Mouse (Mus musculus): Measurements from ENCODE around the gene Kif1c.
"Not testable (repeated sequence)": the region's sequence is repeated elsewhere in the genome, so short reads cannot be mapped to it uniquely, and the experiment has no call there.

Kif1c gene

GRCm38 (mm10) chr11:70742581-70743459 lies 42.5 kb downstream of the Kif1c start:
- DNase-seq (ENCODE audit: low spot score): no peak

GRCm38 (mm10) chr11:70745636-70746035 lies 45.3 kb downstream of the Kif1c start:
- peak; percentile 67 for DNase-seq (ENCODE audit: low spot score)

- DNase-seq (ENCODE audit: low spot score): no peak
Measured at GRCm38 (mm10) chr11:70747876-70748545, 47.7 kb downstream of the Kif1c start.

- no peak for DNase-seq (ENCODE audit: low spot score)
Measured at GRCm38 (mm10) chr11:70752337-70753017, 52.1 kb downstream of the Kif1c start.

GRCm38 (mm10) chr11:70753146-70753545 lies 52.8 kb downstream of the Kif1c start:
- no peak for DNase-seq (ENCODE audit: low spot score)

GRCm38 (mm10) chr11:70754476-70754875 lies 54.1 kb downstream of the Kif1c start:
- no peak for DNase-seq (ENCODE audit: low spot score)

- no peak for DNase-seq (ENCODE audit: low spot score)
Measured at GRCm38 (mm10) chr11:70754958-70755357, 54.6 kb downstream of the Kif1c start.

GRCm38 (mm10) chr11:70755645-70756044 lies 55.3 kb downstream of the Kif1c start:
- DNase-seq (ENCODE audit: low spot score): peak; percentile 58

GRCm38 (mm10) chr11:70760446-70760845 lies 60.1 kb downstream of the Kif1c start:
- DNase-seq (ENCODE audit: low spot score): not testable (repeated sequence)

- DNase-seq (ENCODE audit: low spot score): no peak
Measured at GRCm38 (mm10) chr11:70762641-70763040, 62.3 kb downstream of the Kif1c start.

- no peak for DNase-seq (ENCODE audit: low spot score)
Measured at GRCm38 (mm10) chr11:70763582-70763935, 63.2 kb downstream of the Kif1c start.

- peak; percentile 80 for DNase-seq (ENCODE audit: low spot score)
Measured at GRCm38 (mm10) chr11:70763936-70764808, 63.8 kb downstream of the Kif1c start, which contains the start of gene Zfp3. TSS of gene Zfp3 (plus strand) at chr11:70764209.

- DNase-seq (ENCODE audit: low spot score): no peak
Measured at GRCm38 (mm10) chr11:70765776-70766445, 65.6 kb downstream of the Kif1c start.

GRCm38 (mm10) chr11:70770804-70771203 lies 70.5 kb downstream of the Kif1c start:
- DNase-seq (ENCODE audit: low spot score): no peak

- DNase-seq (ENCODE audit: low spot score): peak; percentile 68
Measured at GRCm38 (mm10) chr11:70776830-70777571, 76.7 kb downstream of the Kif1c start.

- no peak for DNase-seq (ENCODE audit: low spot score)
Measured at GRCm38 (mm10) chr11:70777634-70778033, 77.3 kb downstream of the Kif1c start.

GRCm38 (mm10) chr11:70778058-70778457 lies 77.7 kb downstream of the Kif1c start:
- not testable (repeated sequence) for DNase-seq (ENCODE audit: low spot score)
